In genomic region chr7:134808406-134808805, GRCm38 (mm10) we compare ENCODE assay signal across 20 mouse cellular contexts.
"Had no signal": no experiment of that assay in that cellular context is flagged by ENCODE, and none has a peak within 500 bp of the region (broad histone marks: within the 10 kb centered on the region; RNA-seq: fewer than 3 reads in every experiment).

No protein-coding gene starts in this region.

- H3K27me3 ChIP-seq: heart, embryonic 12.5 days; hindbrain, embryonic 13.5 days; hindbrain, embryonic 15.5 days; limb, embryonic 12.5 days; liver, embryonic 13.5 days had no signal

- H3K9me3 ChIP-seq: heart, embryonic 10.5 days; heart, embryonic 12.5 days; hindbrain, embryonic 13.5 days; hindbrain, embryonic 15.5 days; limb, embryonic 10.5 days; limb, embryonic 12.5 days; liver, embryonic 13.5 days had no signal

- H3K36me3 ChIP-seq: hindbrain, embryonic 13.5 days; hindbrain, embryonic 15.5 days; liver, embryonic 13.5 days had no signal

- H3K27ac ChIP-seq: heart, embryonic 10.5 days; hindbrain, embryonic 13.5 days; hindbrain, embryonic 15.5 days; hindbrain, postnatal 0 days; layer of hippocampus, adult 2 months; left cerebral cortex, adult 2 months; limb, embryonic 10.5 days; limb, embryonic 12.5 days; liver, embryonic 13.5 days had no signal

- H3K4me1 ChIP-seq: hindbrain, embryonic 13.5 days; hindbrain, embryonic 15.5 days; liver, embryonic 13.5 days had no signal

- ATAC-seq: hindbrain, postnatal 0 days; intestine, embryonic 16.5 days had no signal

- H3K4me3 ChIP-seq: heart, embryonic 10.5 days; heart, embryonic 12.5 days; hindbrain, embryonic 13.5 days; hindbrain, embryonic 15.5 days; layer of hippocampus, adult 2 months; left cerebral cortex, adult 2 months; limb, embryonic 10.5 days; limb, embryonic 12.5 days; liver, embryonic 13.5 days had no signal

- DNase-seq: gastrocnemius, postnatal 14 days; gastrocnemius, postnatal 36 days; heart, postnatal 10 days; heart, postnatal 4 days; kidney, adult 11 months; kidney, adult 2 months; kidney, postnatal 10 days; kidney, postnatal 4 days; liver; liver, embryonic 13.5 days had no signal
